Mouse (Mus musculus): ENCODE measurements around the gene Dnmbp.

The Dnmbp gene

GRCm38 (mm10) chr19:43797216-43797615 is 142.8 kb downstream of the Dnmbp start:
- DNase-seq (ENCODE audit: inconsistent ontology term): no peak

All from Muller cell, postnatal 12 days (primary cell).